Mouse (Mus musculus) liver, embryonic 11.5 days (tissue): ENCODE measurements around the gene C1qtnf1. TPM values are rescaled to one million over a fixed set of nuclear protein-coding genes. Genes with fewer than 3 reads are reported as not detected.

ENCODE experiments used
- polyA plus RNA-seq: library from polyadenylated mRNA; unstranded; fragments of >200 nt; fragmentation: Nextera tagmentation; extraction: Ambion mirVana; gene quantifications from 2 replicates; pipeline ENCODE4 v1.2.1, GENCODE M21; 2014

The C1qtnf1 gene
- polyA plus RNA-seq, 1 experiment from 2014 or later, result 4.6 TPM

Other genes starting within 250 kb of the C1qtnf1 start
- 6.1 and 6.7 TPM in 2 replicates for gene Cyth1, start 179.6 kb upstream of the C1qtnf1 start, polyA plus RNA-seq
- gene Usp36, start 138.0 kb upstream of the C1qtnf1 start, polyA plus RNA-seq, result 19.2 and 20.8 TPM in 2 replicates
- 0.14 TPM in 1 of 2 replicates, not detected in the other for gene Cep295nl, start 85.7 kb upstream of the C1qtnf1 start, polyA plus RNA-seq
- 17.8 and 18.1 TPM in 2 replicates for gene Timp2, start 72.5 kb upstream of the C1qtnf1 start, polyA plus RNA-seq
- gene Lgals3bp, start 26.1 kb upstream of the C1qtnf1 start, polyA plus RNA-seq, result 23.3 and 27.8 TPM in 2 replicates
- gene Cant1, start 9.1 kb upstream of the C1qtnf1 start, polyA plus RNA-seq, result 21.1 and 21.6 TPM in 2 replicates
- gene Engase, start 48.6 kb downstream of the C1qtnf1 start, polyA plus RNA-seq, result 13.4 and 14.3 TPM in 2 replicates